Mouse (Mus musculus) thymus, postnatal 0 days (tissue): ENCODE measurements around the gene Chek2. TPM values are rescaled to one million over a fixed set of nuclear protein-coding genes. Genes with fewer than 3 reads are reported as not detected.
"Not testable (repeated sequence)": the region's sequence is repeated elsewhere in the genome, so short reads cannot be mapped to it uniquely, and the experiment has no call there.

ENCODE experiments used
- DNase-seq: peaks from one replicate; pipeline ENCODE4 v3.0.0-alpha.2; 2015; ENCODE audit warnings: low spot score
- polyA plus RNA-seq: library from polyadenylated mRNA; unstranded; fragments of >200 nt; fragmentation: Nextera tagmentation; extraction: Ambion mirVana; gene quantifications from 2 replicates; pipeline ENCODE4 v1.2.1, GENCODE M21; 2015

Gene Chek2
- polyA plus RNA-seq: 16.1 and 19.6 TPM in 2 replicates

- DNase-seq: peak; percentile 98
Measured at GRCm38 (mm10) chr5:110839678-110840365, at the start of gene Chek2, which contains the start of gene Hscb. Chek2 (plus strand) TSS chr5:110839979. Hscb (minus strand) TSS chr5:110839777.

- no peak for DNase-seq
Measured at GRCm38 (mm10) chr5:110794363-110794762, 45.4 kb upstream of the Chek2 start.

- no peak for DNase-seq
Measured at GRCm38 (mm10) chr5:110797696-110798095, 42.1 kb upstream of the Chek2 start.

GRCm38 (mm10) chr5:110801036-110801624, 38.6 kb upstream of the Chek2 start:
- no peak for DNase-seq

- DNase-seq: no peak
Measured at GRCm38 (mm10) chr5:110802186-110802585, 37.6 kb upstream of the Chek2 start.

GRCm38 (mm10) chr5:110802809-110803208, 37.0 kb upstream of the Chek2 start:
- no peak for DNase-seq

GRCm38 (mm10) chr5:110804012-110804743, 35.6 kb upstream of the Chek2 start:
- no peak for DNase-seq

- no peak for DNase-seq
Measured at GRCm38 (mm10) chr5:110806154-110806553, 33.6 kb upstream of the Chek2 start.

- DNase-seq: no peak
Measured at GRCm38 (mm10) chr5:110806676-110807075, 33.1 kb upstream of the Chek2 start.

- no peak for DNase-seq
Measured at GRCm38 (mm10) chr5:110807453-110807852, 32.3 kb upstream of the Chek2 start.

- DNase-seq: peak; percentile 63
Measured at GRCm38 (mm10) chr5:110808061-110808631, 31.6 kb upstream of the Chek2 start.

GRCm38 (mm10) chr5:110808821-110809666, 30.7 kb upstream of the Chek2 start:
- peak; percentile 21 for DNase-seq

- peak; percentile 100 for DNase-seq
Measured at GRCm38 (mm10) chr5:110809667-110810325, 30.0 kb upstream of the Chek2 start, which contains the start of gene Ulk1. Ulk1 (minus strand) TSS chr5:110810097.

GRCm38 (mm10) chr5:110824421-110824820, 15.4 kb upstream of the Chek2 start:
- no peak for DNase-seq

GRCm38 (mm10) chr5:110826781-110827495, 12.8 kb upstream of the Chek2 start:
- no peak for DNase-seq

- no peak for DNase-seq
Measured at GRCm38 (mm10) chr5:110827576-110827975, 12.2 kb upstream of the Chek2 start.

- DNase-seq: no peak
Measured at GRCm38 (mm10) chr5:110831036-110831720, 8.6 kb upstream of the Chek2 start.

GRCm38 (mm10) chr5:110835959-110836358, 3.8 kb upstream of the Chek2 start:
- no peak for DNase-seq

GRCm38 (mm10) chr5:110838016-110838415, 1.8 kb upstream of the Chek2 start:
- not testable (repeated sequence) for DNase-seq
